Mouse (Mus musculus) embryonic facial prominence, embryonic 15.5 days (tissue): ENCODE measurements around the gene Gm19935. TPM values are rescaled to one million over a fixed set of nuclear protein-coding genes. Genes with fewer than 3 reads are reported as not detected.

ENCODE experiments used
- ATAC-seq: fragments of 200-750 bp; cut with Nextera tagmentation; 2 replicates; pipeline ENCODE4 v1.8.0; 2017; ENCODE audit warnings: low read depth, moderate TSS enrichment; ENCODE audit not compliant: insufficient number of reproducible peaks, low FRiP score, low TSS enrichment
- H3K27ac ChIP-seq: fragments of 300-500 bp; sonication (generic); replicated peaks from 2 replicates; pipeline ENCODE4 v1.5.1; 2015; ENCODE audit warnings: mild to moderate bottlenecking, inconsistent platforms
- H3K27me3 ChIP-seq: fragments of 300-500 bp; sonication (generic); 2 replicates; pipeline ENCODE4 v1.6.1; 2015; ENCODE audit warnings: inconsistent platforms
- H3K36me3 ChIP-seq: fragments of 300-500 bp; sonication (generic); 2 replicates; pipeline ENCODE4 v1.6.1; 2015; ENCODE audit warnings: mild to moderate bottlenecking, inconsistent platforms
- H3K4me1 ChIP-seq: fragments of 300-500 bp; sonication (generic); 2 replicates; pipeline ENCODE4 v1.6.1; 2015; ENCODE audit warnings: inconsistent platforms
- H3K4me2 ChIP-seq: fragments of 300-500 bp; sonication (generic); replicated peaks from 2 replicates; pipeline ENCODE4 v1.6.1; 2015; ENCODE audit warnings: mild to moderate bottlenecking, inconsistent platforms
- H3K4me3 ChIP-seq: fragments of 300-500 bp; sonication (generic); replicated peaks from 2 replicates; pipeline ENCODE4 v1.5.1; 2015; ENCODE audit warnings: mild to moderate bottlenecking, inconsistent platforms
- H3K9ac ChIP-seq: fragments of 300-500 bp; sonication (generic); 2 replicates; pipeline ENCODE4 v1.6.1; 2015; ENCODE audit warnings: inconsistent platforms
- H3K9me3 ChIP-seq: fragments of 300-500 bp; sonication (generic); replicated peaks from 2 replicates; pipeline ENCODE4 v1.6.1; 2016; ENCODE audit warnings: inconsistent platforms
- WGBS: fragments of 180-500 bp; shearing (Covaris S2); methylation state at CpG from one replicate; pipeline ENCODE4 v1.1.7; 2015; 5-methylcytosine and 5-hydroxymethylcytosine counted together
- microRNA-seq: library from miRNA; unstranded; fragments of <30 nt; microRNA quantifications from one replicate; pipeline ENCODE4, GENCODE M21; 2016; ENCODE audit warnings: borderline number of aligned reads
- polyA plus RNA-seq: library from polyadenylated mRNA; unstranded; fragments of >200 nt; fragmentation: Nextera tagmentation; extraction: Ambion mirVana; gene quantifications from 2 replicates; pipeline ENCODE4 v1.2.1, GENCODE M21; 2015

Gene Gm19935
- polyA plus RNA-seq, 1 experiment from 2014 or later: 6.7 TPM

- H3K36me3 ChIP-seq: no peaks in the 10 kb centered on the region
- H3K4me3 ChIP-seq: peak overlapping the region; percentile 35
- peak overlapping the region; percentile 35 for H3K4me2 ChIP-seq
- H3K27me3 ChIP-seq: no peaks in the 10 kb centered on the region
- no peak overlapping the region for H3K27ac ChIP-seq
- 8% methylated on average over 12 of the region's 12 CpGs for WGBS
- H3K4me1 ChIP-seq: peaks cover 13% of the 10 kb centered on the region; the same call in 1 of the 2 replicates
- peak; percentile 65; the same call in 1 of the 2 replicates for ATAC-seq
- H3K9me3 ChIP-seq: no peaks in the 10 kb centered on the region
- H3K9ac ChIP-seq: no peak overlapping the region
These were observed 22.0 kb downstream of the Gm19935 start for GRCm38 (mm10) chr8:90794990-90795861.

GRCm38 (mm10) chr8:90793710-90794109 is 23.5 kb downstream of the Gm19935 start:
- no peak overlapping the region for H3K4me3 ChIP-seq
- no peak overlapping the region for H3K9ac ChIP-seq
- no peak overlapping the region for H3K27ac ChIP-seq
- H3K4me1 ChIP-seq: peaks cover 13% of the 10 kb centered on the region; the same call in 1 of the 2 replicates
- H3K27me3 ChIP-seq: no peaks in the 10 kb centered on the region
- no peaks in the 10 kb centered on the region for H3K36me3 ChIP-seq
- ATAC-seq: no peak
- H3K4me2 ChIP-seq: no peak overlapping the region
- H3K9me3 ChIP-seq: no peaks in the 10 kb centered on the region
- WGBS: 3% methylated on average over 3 of the region's 3 CpGs

- H3K27ac ChIP-seq: no peak overlapping the region
- H3K4me2 ChIP-seq: no peak overlapping the region
- no peaks in the 10 kb centered on the region for H3K27me3 ChIP-seq
- peaks cover 13% of the 10 kb centered on the region; the same call in 1 of the 2 replicates for H3K4me1 ChIP-seq
- no peak overlapping the region for H3K4me3 ChIP-seq
- WGBS: 98% methylated on average over 1 of the region's 1 CpGs
- no peaks in the 10 kb centered on the region for H3K36me3 ChIP-seq
- ATAC-seq: no peak
- H3K9ac ChIP-seq: no peak overlapping the region
- H3K9me3 ChIP-seq: no peaks in the 10 kb centered on the region
These were observed 25.6 kb downstream of the Gm19935 start for GRCm38 (mm10) chr8:90791616-90792015.

- ATAC-seq: no peak
- Histone ChIP-seq H3K4me2 (no peak overlapping the region), H3K9ac (no peak overlapping the region), H3K27ac (no peak overlapping the region), H3K4me3 (no peak overlapping the region), H3K36me3 (no peaks in the 10 kb centered on the region), H3K4me1 (no peaks in the 10 kb centered on the region), H3K27me3 (no peaks in the 10 kb centered on the region), H3K9me3 (no peaks in the 10 kb centered on the region)
- 48% methylated on average over 5 of the region's 5 CpGs for WGBS
These were observed 47.4 kb downstream of the Gm19935 start for GRCm38 (mm10) chr8:90769791-90770190.

Small RNA genes lying within 50 kb of the gene (microRNA-seq; reads per million reads assigned to microRNA genes)
- gene Gm44382: not detected

Other genes with a start within 250 kb of the Gm19935 start
- gene Chd9, start 11.0 kb upstream of the Gm19935 start, polyA plus RNA-seq: 139 and 146 TPM in 2 replicates